Mouse (Mus musculus): ENCODE results near the gene Pigg. TPM values are rescaled to one million over a fixed set of nuclear protein-coding genes. Genes with fewer than 3 reads are reported as not detected.

Gene Pigg
- total and polyA plus RNA-seq, 2 experiments from 2014 or later = 2.5 to 7.2 TPM

DNA sequence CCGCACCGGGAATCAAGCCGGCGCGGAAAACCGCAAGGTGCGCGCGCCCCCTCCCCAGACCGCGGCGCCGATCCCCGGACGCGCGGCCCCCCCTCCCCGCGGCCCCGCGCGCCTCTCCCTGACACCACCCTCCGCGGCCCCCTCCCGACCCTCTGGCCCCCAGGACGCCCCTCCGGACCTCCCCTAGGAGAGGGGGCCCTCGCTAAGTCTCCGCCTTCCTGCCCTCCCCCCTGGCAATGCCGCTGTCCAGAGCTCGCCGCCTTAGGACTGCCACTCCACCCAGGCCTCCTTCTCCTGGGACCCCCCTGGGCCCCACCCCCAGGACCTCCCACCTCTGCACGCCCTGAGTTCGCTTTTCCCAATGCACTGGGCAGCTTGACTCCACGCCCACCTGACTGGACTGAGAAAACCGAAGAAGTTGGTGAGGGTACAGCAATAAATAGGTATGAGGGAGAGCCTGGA is 55.5 kb downstream of the Pigg start, which contains the start of gene Gm42517:
TSS of gene Gm42517 (minus strand) at position 52 of the 462 bp plus-strand sequence.
- Histone ChIP-seq H3K9ac (replicated peaks; ENCODE audit: low read length) (peak within 1 kb of the TSS; percentile 79), H3K4me1 (ENCODE audit: insufficient read depth, low read length) (peaks cover 4% of the 10 kb centered on the region; the same call in 1 of the 2 replicates), H3K27me3 (ENCODE audit: insufficient read depth, low read length) (peaks cover 42% of the 10 kb centered on the region), H3K27ac (peak within 1 kb of the TSS; percentile 71), H3K9me3 (ENCODE audit: low read length) (no peaks in the 10 kb centered on the region), H3K4me2 (ENCODE audit: low read depth, low read length) (peak within 1 kb of the TSS; percentile 88), H3K4me3 (ENCODE audit: low read length) (peak within 1 kb of the TSS; percentile 72), H3K36me3 (ENCODE audit: insufficient read depth, low read length) (no peaks in the 10 kb centered on the region)
- peak; percentile 23 for DNase-seq (ENCODE audit: low spot score)
- 5% methylated on average over 26 of the region's 36 CpGs for WGBS
- no peak for TF ChIP-seq CTCF (IDR thresholded peaks at IDR 0.05; ENCODE audit: low read depth)
- ATAC-seq = peak; percentile 54

GRCm38 (mm10) chr5:108368446-108368845 is 56.0 kb downstream of the Pigg start:
- Histone ChIP-seq H3K9me3 (ENCODE audit: low read length) (no peaks in the 10 kb centered on the region), H3K36me3 (ENCODE audit: insufficient read depth, low read length) (no peaks in the 10 kb centered on the region), H3K9ac (replicated peaks; ENCODE audit: low read length) (peak overlapping the region; percentile 10; the same call in 1 of the 2 replicates), H3K4me3 (ENCODE audit: low read length) (peak overlapping the region; percentile 72), H3K4me2 (ENCODE audit: low read depth, low read length) (peak overlapping the region; percentile 88), H3K27ac (peak overlapping the region; percentile 32; the same call in 1 of the 2 replicates), H3K27me3 (ENCODE audit: insufficient read depth, low read length) (peaks cover 43% of the 10 kb centered on the region), H3K4me1 (ENCODE audit: insufficient read depth, low read length) (peaks cover 4% of the 10 kb centered on the region; the same call in 1 of the 2 replicates)
- 3% methylated on average over 6 of the region's 6 CpGs for WGBS
- ATAC-seq = peak; percentile 15
- no peak for TF ChIP-seq CTCF (IDR thresholded peaks at IDR 0.05; ENCODE audit: low read depth)
- DNase-seq (ENCODE audit: low spot score) = no peak

DNA sequence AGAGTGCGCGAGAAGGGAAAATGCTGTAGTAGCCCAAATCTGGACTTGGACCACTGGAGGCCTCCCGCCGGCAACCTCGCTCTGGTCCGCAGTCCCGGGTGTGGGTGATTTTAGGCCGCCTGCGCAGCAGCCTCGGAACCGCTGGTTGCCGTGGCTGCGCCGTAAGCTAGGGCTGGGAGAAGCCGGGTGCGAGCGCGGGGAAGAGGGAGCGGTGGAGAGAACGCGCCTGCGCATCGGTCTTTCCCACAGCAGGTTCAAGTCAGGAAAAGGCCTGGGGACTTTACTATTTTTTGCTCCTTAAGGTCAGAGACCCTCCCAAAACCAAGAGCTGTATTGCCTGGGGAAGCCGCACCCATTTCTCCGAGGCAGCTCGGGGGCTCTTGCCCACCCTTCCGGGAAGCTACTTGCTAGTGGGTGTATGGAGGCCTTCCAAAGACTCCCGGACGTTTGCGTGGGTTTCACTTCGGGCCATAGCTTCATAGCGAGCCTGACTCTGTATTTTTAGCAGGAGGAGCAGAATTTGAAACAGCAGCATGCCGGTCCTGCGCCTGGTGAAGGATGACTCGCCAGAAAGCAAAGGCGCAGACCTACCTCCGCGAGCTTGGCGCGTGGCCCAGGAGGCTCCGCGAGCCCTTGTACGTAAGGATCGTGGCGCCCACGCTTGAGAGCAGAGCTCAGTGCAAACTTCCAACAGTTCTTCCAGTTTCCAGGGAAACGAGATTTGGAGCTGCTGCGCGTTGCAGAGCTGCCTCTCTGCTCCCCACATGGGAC is 56.6 kb downstream of the Pigg start:
- no peak for TF ChIP-seq CTCF (IDR thresholded peaks at IDR 0.05; ENCODE audit: low read depth)
- peaks cover 43% of the 10 kb centered on the region for H3K27me3 ChIP-seq (ENCODE audit: insufficient read depth, low read length)
- no peaks in the 10 kb centered on the region for H3K9me3 ChIP-seq (ENCODE audit: low read length)
- H3K9ac ChIP-seq (replicated peaks; ENCODE audit: low read length) = peak overlapping the region; percentile 10; the same call in 1 of the 2 replicates
- peak overlapping the region; percentile 32; the same call in 1 of the 2 replicates for H3K27ac ChIP-seq
- H3K4me2 ChIP-seq (ENCODE audit: low read depth, low read length) = peak overlapping the region; percentile 88
- H3K4me3 ChIP-seq (ENCODE audit: low read length) = peak overlapping the region; percentile 72
- H3K4me1 ChIP-seq (ENCODE audit: insufficient read depth, low read length) = peaks cover 4% of the 10 kb centered on the region; the same call in 1 of the 2 replicates
- ATAC-seq (peak; percentile 50), DNase-seq (ENCODE audit: low spot score) (peak; percentile 74)
- H3K36me3 ChIP-seq (ENCODE audit: insufficient read depth, low read length) = no peaks in the 10 kb centered on the region
- WGBS = under 1% methylated on average over 49 of the region's 49 CpGs

DNA sequence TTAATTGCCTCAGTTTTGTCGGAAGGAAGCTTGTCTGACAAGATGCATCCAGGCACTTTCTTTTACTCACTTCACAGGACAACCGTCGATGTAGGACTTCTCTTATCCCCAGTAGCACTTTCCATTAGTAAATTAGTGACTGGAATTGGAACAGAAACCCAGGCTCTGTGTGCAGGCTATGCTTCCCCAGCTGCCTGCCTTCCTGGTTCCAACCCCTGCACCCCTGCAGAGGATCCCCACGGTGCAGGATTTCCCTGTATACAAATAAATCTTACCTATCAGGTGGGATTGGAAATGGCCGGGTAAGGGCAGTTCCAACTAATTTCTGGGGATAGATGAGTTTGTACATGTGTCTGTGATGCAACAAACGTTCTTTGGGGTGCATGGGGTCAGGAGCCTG is 57.6 kb downstream of the Pigg start:
- Histone ChIP-seq H3K4me3 (ENCODE audit: low read length) (no peak overlapping the region; the same call in 1 of the 2 replicates), H3K4me2 (ENCODE audit: low read depth, low read length) (no peak overlapping the region), H3K27me3 (ENCODE audit: insufficient read depth, low read length) (peaks cover 37% of the 10 kb centered on the region), H3K9ac (replicated peaks; ENCODE audit: low read length) (no peak overlapping the region), H3K4me1 (ENCODE audit: insufficient read depth, low read length) (peaks cover 4% of the 10 kb centered on the region; the same call in 1 of the 2 replicates), H3K9me3 (ENCODE audit: low read length) (no peaks in the 10 kb centered on the region), H3K27ac (no peak overlapping the region), H3K36me3 (ENCODE audit: insufficient read depth, low read length) (no peaks in the 10 kb centered on the region)
- DNase-seq (ENCODE audit: low spot score) (no peak), ATAC-seq (no peak)
- WGBS = 5% methylated on average over 6 of the region's 6 CpGs
- no peak for TF ChIP-seq CTCF (IDR thresholded peaks at IDR 0.05; ENCODE audit: low read depth)

GRCm38 (mm10) chr5:108374079-108374478 is 61.7 kb downstream of the Pigg start:
- DNase-seq (ENCODE audit: low spot score) (no peak), ATAC-seq (no peak)
- H3K4me3 ChIP-seq (ENCODE audit: low read length) = no peak overlapping the region
- no peak overlapping the region for H3K4me2 ChIP-seq (ENCODE audit: low read depth, low read length)
- H3K9ac ChIP-seq (replicated peaks; ENCODE audit: low read length) = no peak overlapping the region
- H3K36me3 ChIP-seq (ENCODE audit: insufficient read depth, low read length) = no peaks in the 10 kb centered on the region
- H3K4me1 ChIP-seq (ENCODE audit: insufficient read depth, low read length) = 0 out of 2 replicates have a peak, but pooled peaks cover 4% of the 10 kb centered on the region
- H3K27ac ChIP-seq = no peak overlapping the region
- H3K27me3 ChIP-seq (ENCODE audit: insufficient read depth, low read length) = peaks cover 28% of the 10 kb centered on the region; the same call in 1 of the 2 replicates
- H3K9me3 ChIP-seq (ENCODE audit: low read length) = no peaks in the 10 kb centered on the region
- TF ChIP-seq CTCF (IDR thresholded peaks at IDR 0.05; ENCODE audit: low read depth) = no peak
- 74% methylated on average over 5 of the region's 5 CpGs for WGBS

- H3K4me2 ChIP-seq (ENCODE audit: low read depth, low read length) = no peak overlapping the region
- no peak overlapping the region for H3K9ac ChIP-seq (replicated peaks; ENCODE audit: low read length)
- peaks cover 15% of the 10 kb centered on the region; the same call in 1 of the 2 replicates for H3K27me3 ChIP-seq (ENCODE audit: insufficient read depth, low read length)
- no peaks in the 10 kb centered on the region for H3K4me1 ChIP-seq (ENCODE audit: insufficient read depth, low read length)
- WGBS = 63% methylated on average over 1 of the region's 1 CpGs
- H3K36me3 ChIP-seq (ENCODE audit: insufficient read depth, low read length) = no peaks in the 10 kb centered on the region
- DNase-seq (ENCODE audit: low spot score) = no peak
- no peak for ATAC-seq
- no peak for TF ChIP-seq CTCF (IDR thresholded peaks at IDR 0.05; ENCODE audit: low read depth)
- no peaks in the 10 kb centered on the region for H3K9me3 ChIP-seq (ENCODE audit: low read length)
- H3K27ac ChIP-seq = no peak overlapping the region
- H3K4me3 ChIP-seq (ENCODE audit: low read length) = no peak overlapping the region
These were observed 63.6 kb downstream of the Pigg start for GRCm38 (mm10) chr5:108376059-108376458.

All from hindbrain, postnatal 0 days (tissue).